Mouse (Mus musculus) heart, postnatal 14 days (tissue): ENCODE results near the gene Tex14. TPM values are rescaled to one million over a fixed set of nuclear protein-coding genes. Genes with fewer than 3 reads are reported as not detected.
"Not testable (repeated sequence)": the region's sequence is repeated elsewhere in the genome, so short reads cannot be mapped to it uniquely, and the experiment has no call there.

Source experiments
- DNase-seq, 2 experiments: peaks; one replicate each; pipeline ENCODE4 v3.0.0; 2021 to 2022
- intact Hi-C: fragments of 180-260 bp; cut with DNase I; formaldehyde crosslinking; loops from one replicate; pipeline ENCODE4 v1.15.1; 2025
- total RNA-seq, 2 experiments: library from RNA; stranded (reverse); gene quantifications; 2 replicates each; pipeline ENCODE4 v1.2.3; 2021

The Tex14 gene
- total RNA-seq, 2 experiments from 2014 or later: 0.27 to 0.41 TPM

DNA sequence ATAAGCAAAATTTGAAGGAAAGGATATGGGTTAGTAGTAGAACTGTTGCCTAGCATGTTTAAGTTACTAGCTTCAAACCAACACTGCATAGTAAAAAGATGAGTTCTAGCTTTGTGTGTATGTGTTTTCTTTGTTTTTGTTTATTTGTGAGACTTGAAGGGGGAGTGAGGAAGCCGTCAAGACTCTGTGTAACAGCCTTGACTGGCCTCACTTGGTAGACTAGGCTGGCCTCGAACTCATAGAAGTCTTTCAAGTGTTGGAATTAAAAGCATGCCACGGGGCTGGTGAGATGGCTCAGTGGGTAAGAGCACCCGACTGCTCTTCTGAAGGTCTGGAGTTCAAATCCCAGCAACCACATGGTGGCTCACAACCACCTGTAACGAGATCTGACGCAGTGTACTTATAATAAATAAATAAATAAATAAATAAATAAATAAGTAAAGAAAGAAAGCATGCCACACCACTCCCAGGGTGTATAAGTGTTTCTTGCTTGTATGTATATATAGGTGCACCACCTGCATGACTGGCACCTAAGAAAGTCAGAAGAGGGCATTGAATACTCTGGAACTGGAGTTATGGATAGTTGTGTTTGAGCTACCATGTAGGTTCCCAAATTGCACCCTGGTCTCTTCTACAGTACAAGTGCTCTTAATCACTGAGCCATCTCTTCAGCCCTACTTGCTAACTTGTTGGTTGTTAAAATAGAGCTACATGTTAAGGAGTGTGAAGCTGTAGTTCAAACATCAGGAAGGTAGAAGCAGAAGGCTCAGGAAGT, 18.9 kb downstream of the Tex14 start:
- intact Hi-C loops: no loop called here
- DNase-seq: no peak

DNA sequence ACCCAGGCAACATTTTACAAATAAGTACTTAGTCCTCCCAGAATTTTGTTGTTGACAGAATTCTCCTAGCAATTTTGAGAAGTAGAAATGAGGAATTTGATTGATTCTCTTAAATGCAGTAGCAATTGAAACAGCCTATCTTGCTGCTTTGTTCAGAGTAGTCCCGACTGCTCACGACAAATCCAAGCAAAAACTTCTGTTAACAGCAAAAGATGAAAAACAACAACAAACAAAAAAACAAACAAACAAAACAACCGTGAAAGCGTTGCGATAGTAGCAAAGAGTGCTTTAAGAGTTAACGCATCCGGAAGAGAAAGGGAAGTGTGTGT, 21.2 kb downstream of the Tex14 start:
- DNase-seq: no peak
- intact Hi-C loops: loop anchor here (2.0 to 5.0 kb wide), 3 partner anchors 17 to 76 kb away; no protein-coding TSS in a partner anchor

DNA sequence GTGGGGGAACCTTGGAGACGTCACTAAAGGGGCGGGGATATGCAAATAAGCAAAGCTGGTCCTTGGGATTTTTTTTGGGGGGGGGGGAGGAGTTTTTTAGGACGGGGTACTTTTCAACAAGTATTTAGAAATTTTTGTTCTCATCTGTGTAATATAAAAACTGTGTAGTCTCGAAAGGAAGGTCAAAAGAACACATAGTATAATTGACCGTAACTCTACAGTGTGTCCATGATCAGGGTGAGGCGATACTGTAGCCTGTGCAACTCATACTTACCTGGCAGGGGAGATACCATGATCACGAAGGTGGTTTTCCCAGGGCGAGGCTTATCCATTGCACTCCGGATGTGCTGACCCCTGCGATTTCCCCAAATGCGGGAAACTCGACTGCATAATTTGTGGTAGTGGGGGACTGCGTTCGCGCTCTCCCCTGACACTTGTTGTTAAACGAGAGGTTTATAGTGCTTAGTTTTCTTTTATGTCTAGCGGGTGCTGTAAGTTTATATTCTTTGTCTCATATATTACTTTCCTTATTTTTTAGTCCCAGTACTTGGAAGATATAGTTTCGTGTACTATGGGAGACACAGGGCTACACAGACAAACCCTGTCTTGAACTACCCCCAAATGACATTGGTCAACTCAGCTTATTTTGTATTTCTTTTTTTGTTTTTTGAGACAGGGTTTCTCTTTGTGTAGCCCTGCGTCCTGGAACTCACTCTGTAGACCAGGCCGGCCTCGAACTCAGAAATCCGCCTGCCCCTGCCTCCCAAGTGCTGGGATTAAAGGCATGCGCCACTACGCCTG, 21.8 kb downstream of the Tex14 start:
- intact Hi-C loops: loop anchor here (2.0 to 5.0 kb wide), 3 partner anchors 16 to 76 kb away; no protein-coding TSS in a partner anchor
- peak; percentile 76 to 88 for DNase-seq

DNA sequence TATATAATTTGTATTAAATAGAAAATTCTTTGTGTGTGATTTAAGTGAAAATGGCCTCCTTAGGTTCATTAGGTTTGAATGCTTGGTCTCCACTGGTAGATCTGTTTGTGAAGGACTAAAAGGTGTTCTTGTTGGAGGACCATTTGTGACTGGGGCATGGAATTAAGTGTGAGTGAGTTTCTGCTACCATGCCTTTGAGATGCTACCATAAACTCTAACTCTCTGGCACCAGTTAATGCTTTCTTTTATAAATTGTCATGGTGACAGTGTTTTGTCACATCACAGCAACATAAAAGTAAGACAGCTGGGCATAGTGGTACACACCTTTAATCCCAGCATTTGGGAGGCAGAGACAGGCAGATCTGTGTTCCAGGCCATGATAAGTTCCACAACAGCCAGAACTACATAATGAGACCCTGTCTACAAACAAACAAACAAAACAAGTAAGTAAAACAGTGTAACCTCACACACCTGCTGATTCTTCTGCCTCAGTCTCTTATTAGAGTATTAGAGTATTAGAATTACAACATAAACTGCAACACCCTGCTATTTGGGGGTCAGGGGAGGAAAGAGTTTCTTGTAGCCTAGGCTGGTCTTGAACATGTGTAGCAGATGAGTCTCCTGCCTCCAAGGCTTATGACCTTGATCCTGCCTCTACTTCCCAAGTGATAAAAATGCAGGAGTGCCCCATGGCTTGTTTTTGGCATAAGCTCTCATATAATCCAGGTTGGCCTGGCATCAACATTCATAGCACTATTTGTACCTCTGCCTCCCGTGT, 22.6 kb downstream of the Tex14 start:
- no peak for DNase-seq
- intact Hi-C loops: loop anchor here (2.0 to 5.0 kb wide), 3 partner anchors 15 to 75 kb away; no protein-coding TSS in a partner anchor

DNA sequence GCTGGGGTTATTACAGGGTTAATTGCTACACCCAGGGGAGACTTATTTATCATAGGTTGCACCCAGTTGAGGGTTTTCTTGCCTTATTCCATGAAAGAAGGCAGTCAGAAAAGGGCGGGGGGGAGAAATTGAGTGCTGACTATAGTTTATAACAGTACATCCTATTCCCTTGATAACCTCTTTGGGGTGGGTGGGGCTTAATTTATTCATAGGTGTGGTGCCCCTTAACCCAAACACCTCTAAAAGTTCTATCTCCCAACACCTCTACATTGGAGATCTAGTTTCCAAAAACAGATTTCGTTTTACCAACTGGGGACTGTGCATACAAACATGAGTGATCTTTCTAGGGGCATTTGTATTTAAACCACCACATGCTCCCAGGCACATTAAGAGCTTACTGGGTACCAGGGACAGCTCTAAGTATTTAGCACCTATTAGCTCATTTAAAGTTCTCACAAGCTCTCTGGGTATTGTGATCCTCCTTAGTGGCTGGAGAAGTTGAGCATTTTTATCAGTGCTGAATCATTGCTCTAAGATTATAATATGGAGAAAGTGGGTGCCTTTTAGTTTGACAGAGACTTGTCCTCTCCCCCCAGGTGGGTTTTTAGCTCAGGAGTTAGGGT, 23.3 kb downstream of the Tex14 start:
- intact Hi-C loops: loop anchor here (5.0 kb wide), 2 partner anchors 44 to 74 kb away; no protein-coding TSS in a partner anchor
- no peak for DNase-seq

DNA sequence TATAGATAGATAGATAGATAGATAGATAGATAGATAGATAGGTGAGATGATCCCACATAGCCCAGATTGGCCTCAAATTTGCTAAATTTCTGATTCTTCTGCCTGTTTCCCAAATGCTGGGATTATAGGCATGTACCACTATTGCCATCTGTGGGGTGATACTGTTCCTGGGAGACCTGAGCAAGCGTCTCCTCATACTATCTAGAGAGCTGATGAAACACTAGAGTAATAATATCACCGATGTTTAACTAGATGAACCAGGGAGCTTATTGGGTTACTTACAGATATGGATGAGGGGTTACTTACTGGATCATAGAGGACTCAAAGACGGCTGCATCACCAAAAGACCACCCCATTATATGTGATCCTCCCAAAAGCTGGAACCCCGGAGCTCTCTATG, 24.5 kb downstream of the Tex14 start:
- DNase-seq: no peak
- intact Hi-C loops: loop anchor here (5.0 kb wide), 2 partner anchors 43 to 73 kb away; no protein-coding TSS in a partner anchor

DNA sequence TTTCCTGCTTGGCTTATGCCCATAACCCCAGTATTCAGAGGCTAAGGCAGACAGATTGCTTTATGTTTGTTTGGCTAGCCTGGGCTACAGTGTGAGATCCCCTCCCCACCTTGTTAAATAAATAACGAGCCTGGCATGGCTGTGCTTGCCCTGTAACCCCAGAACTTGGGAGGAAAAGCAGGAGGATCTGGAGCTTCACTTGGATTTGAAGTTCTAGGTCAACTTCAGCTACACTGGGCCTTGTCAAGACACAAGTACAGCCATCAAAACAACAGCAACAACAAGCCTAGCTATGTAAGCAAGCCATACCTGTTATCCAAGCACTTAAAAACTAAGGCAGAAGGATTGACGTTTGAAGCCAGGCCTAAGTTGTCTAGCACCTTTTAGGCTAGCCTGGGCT, 25.5 kb downstream of the Tex14 start:
- intact Hi-C loops: no loop called here
- DNase-seq: no peak

DNA sequence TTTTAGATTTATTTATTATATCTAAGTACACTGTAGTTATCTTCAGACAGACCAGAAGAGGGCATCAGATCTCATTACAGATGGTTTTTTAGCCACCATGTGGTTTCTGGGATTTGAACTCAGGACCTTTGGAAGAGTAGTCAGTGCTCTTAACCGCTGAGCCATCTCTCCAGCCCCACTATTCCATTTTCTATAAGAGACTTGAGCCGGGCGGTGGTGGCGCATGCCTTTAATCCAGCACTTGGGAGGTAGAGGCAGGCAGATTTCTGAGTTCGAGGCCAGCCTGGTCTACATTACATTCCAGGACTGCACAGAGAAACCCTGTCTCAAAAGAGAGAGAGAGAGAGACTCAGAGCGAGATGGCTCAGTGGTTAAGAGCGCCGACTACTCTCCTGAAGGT, 26.9 kb downstream of the Tex14 start:
- intact Hi-C loops, DNase-seq: not testable (repeated sequence)

DNA sequence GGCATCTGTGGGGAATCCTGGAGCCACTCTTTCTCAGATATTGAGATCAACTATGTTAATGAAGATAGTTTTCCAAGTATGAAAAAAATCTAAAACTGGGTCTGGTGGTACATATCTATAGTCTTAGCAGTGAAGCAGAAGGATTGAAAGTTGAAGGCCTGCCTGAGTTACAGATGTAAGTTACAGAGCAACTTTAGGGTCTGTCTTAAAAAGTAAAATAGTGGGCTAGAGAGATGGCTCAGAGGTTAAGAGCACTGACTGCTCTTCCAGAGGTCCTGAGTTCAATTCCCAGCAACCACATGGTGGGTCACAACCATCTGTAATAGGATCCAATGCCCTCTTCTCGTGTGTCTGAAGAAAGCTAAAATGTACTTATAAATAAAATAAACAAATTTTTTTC, 27.6 kb downstream of the Tex14 start:
- no peak for DNase-seq
- intact Hi-C loops: no loop called here

DNA sequence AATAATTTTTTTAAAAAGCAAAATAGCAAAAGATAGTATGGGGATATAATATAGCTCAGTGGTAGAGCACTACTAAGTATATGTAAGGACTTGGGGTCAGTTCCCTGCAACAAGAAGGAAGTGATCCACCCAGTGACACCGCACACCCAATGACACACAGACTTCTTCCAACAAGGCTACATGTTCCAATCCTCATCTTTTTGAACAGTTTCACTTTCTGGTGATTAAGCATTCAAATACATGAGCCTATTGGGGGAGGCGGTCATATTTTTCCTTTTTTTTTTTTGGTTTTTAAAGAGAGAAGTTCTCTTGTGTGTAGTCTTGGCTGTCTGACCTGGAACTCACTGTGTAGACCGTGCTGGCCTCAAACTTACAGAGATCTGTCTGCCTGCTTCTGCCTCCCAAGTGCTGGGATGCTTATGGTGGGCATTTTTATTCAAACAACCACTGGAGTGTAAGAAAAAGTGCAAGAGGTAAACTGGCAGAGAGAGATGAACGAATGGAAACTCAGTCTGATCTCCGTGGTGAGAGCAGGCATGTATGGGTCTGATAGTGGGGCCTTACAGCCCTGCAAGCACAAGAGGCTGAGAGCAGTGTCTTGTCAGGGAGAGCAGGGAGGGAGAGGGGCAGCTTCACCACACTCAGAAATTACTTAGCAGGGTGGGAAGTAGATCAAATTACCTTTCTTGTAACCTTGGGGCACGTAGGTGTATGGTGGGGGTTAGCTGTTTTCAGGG, 28.2 kb downstream of the Tex14 start:
- intact Hi-C loops: no loop called here
- no peak for DNase-seq

DNA sequence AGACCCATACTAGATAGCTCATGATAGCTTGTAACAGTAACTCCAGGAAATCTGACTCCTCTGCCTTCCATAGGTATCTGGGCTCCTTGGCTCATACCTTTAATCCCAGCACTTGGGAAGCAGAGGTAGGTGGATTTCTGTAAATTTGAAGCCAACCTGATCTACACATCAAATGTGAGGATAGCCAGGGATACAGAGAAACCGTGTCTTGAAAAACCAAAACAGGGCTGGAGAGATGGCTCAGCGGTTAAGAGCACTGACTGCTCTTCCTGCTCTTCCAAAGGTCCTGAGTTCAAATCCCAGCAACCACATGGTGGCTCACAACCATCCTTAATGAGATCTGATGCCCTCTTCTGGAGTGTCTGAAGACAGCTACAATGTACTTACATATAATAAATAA, 30.2 kb downstream of the Tex14 start:
- intact Hi-C loops: loop anchor here (5.0 kb wide), 1 partner anchor 82 kb away; no protein-coding TSS in a partner anchor
- DNase-seq: not testable (repeated sequence)

DNA sequence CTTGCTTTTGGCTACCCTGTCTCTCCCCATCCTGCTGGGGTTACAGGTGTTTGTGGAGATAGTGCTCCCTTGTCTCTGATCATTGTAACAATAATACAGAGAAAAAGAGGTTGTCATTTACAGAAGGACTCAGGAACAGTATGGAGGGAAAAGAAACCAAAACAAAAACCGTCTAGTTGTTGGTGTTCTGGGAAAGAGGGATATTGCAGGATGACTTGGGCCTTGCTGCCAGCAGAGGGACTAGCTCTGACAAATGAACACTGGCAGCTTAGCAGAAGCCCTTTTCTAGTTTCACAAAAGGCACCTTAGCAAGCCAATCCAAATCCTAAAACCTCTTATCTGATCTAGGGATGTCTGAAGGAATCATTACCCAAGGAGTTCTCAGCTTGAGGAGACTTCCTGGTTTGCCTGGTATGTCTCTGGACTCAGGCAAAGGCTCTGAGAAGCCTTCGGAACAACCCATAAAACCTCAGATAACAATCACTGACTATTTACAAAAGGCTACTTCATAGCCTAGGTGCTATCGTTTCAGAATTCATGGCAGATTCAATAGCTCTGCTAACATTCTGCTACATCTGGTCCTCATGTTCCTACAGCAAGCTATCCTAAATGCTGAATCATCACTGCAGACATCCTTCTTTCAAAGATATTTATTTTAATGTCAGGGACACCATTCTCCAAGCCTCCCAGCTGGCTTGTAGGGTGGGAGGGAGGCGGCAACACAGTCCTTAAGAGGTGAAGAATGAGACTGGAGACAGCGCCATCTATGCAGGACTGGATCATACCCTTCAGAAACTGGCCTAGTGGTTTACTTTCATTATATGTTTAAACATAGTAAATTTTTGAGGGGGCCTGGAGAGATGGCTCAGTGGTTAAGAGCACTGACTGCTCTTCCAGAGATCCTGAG, 31.7 kb downstream of the Tex14 start:
- intact Hi-C loops: loop anchor here (5.0 kb wide), 1 partner anchor 81 kb away; no protein-coding TSS in a partner anchor
- DNase-seq: no peak

DNA sequence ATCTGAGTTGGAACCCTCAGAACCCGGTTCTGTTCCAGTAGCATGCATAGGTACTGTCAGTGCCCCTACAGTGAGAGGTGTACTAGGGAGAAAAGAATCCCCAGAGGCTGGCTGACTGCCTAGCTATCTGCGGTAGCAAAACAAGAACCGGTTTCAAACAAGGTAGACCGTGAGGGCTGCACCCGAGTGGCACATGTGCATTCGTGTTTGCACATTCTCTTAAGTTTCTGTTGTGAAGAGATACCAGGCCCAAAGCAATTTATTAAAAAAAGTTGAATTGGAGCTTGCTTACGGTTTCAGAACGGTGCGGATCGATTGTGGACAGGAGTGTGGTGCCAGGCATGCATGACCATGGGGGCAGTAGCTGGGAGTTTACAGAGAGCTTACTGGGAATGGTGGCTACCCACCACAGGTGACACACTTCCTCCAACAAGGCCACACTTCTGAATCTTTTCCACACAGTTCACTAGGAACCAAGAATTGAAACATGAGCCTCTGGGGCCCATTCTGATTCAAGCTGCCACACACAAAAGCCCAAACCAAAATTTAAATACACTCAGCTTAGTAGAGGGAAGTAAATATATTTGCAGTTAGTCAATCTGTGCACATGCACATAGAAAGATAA, 35.0 kb downstream of the Tex14 start:
- no peak for DNase-seq
- intact Hi-C loops: loop anchor here (5.0 kb wide), 1 partner anchor 77 kb away; no protein-coding TSS in a partner anchor

DNA sequence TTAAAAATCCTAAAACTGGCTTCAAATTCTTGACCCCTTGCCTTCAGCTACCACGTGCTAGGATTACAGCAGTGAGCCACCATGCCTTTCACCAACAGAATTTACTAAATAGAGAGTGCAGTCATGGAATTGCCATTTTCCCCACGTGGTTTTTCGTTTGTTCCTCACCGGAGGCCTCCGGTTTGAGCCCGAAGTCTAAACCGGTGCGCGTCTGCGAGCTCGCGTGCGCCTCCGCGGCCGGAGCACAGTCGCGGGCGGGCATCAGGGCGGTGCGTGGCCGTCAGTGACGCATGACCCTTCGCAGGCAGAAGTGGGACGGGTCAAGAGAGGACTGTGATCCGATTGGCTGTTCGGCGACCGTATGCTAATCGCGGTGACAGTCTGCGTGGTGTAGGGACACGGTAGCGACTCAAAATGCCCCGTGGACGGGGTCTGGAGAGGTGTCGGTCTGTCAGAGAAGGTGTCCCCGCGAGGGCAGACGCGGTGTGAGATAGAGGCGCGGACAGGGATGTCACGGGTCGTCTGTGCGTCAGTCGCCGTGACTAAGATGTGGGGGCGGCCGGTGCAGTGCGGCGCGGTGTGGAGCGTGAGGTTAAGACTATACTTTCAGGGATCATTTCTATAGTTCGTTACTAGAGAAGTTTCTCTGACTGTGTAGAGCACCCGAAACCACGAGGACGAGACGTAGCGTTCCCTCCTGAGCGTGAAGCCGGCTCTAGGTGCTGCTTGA, 37.9 kb downstream of the Tex14 start:
- DNase-seq: peak; percentile 78 to 81
- intact Hi-C loops: loop anchor here (2.0 kb wide), 1 partner anchor 16 kb away; no protein-coding TSS in a partner anchor

DNA sequence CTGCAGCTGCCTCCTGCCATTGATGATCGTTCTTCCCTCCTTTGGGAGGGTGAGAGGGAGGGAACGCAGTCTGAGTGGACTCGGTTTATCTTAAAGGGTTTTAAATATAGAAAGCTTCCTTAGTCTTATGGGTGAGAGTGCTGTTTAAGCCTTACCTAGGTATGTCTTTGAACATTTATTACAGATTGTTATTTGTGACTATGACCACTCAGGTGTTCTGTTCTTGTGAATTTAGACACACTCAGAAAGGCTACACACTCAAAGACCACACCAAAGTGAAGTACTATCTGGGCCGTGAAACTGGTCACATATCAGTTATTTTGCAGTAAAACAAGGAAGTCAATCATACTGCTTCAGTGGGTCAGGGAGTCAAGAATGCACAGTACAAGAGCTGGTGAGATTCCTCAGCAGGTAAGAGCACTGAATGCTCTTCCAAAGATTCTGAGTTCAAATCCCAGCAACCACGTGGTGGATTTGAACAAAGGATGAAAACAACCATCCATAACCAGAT, 38.6 kb downstream of the Tex14 start:
- DNase-seq: peak; percentile 15 to 56
- intact Hi-C loops: loop anchor here (2.0 kb wide), 1 partner anchor 17 kb away; no protein-coding TSS in a partner anchor

DNA sequence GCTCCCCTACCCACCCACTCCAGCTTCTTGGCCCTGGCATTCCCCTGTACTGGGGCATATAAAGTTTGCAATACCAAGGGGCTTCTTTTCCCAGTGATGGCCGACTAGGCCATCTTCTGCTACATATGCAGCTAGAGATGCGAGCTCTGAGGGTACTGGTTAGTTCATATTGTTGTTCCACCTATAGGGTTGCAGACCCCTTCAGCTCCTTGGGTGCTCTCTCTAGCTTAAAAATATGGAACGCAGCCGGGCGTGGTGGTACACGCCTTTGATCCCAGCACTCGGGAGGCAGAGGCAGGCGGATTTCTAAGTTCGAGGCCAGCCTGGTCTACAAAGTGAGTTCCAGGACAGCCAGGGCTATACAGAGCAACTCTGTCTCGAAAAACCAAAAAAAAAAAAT, 39.2 kb downstream of the Tex14 start:
- not testable (repeated sequence) for DNase-seq

More for the DNA sequence above, 39.2 kb downstream of the Tex14 start:
- intact Hi-C loops: not testable (repeated sequence)
